Mouse (Mus musculus) midbrain, embryonic 14.5 days (tissue): ENCODE data around the gene Eri2. TPM values are rescaled to one million over a fixed set of nuclear protein-coding genes. Genes with fewer than 3 reads are reported as not detected.
A peak's percentile ranks its signal among the peaks of the same experiment; 100 is the strongest.

Experiments used
- ATAC-seq: fragments of 200-750 bp; cut with Nextera tagmentation; 2 replicates; pipeline ENCODE4 v1.8.0; 2017; ENCODE audit warnings: moderate number of reproducible peaks, moderate library complexity; ENCODE audit not compliant: low FRiP score, low TSS enrichment
- DNase-seq: peaks from one replicate; pipeline ENCODE4 v3.0.0-alpha.2; 2015
- H3K27ac ChIP-seq: fragments of 300-500 bp; sonication (generic); replicated peaks from 2 replicates; pipeline ENCODE4 v1.5.1; 2014; ENCODE audit warnings: mild to moderate bottlenecking, low read depth, low read length, moderate library complexity
- H3K27me3 ChIP-seq: fragments of 300-500 bp; sonication (generic); 2 replicates; pipeline ENCODE4 v1.6.1; 2014; ENCODE audit warnings: low read length, control low read depth, mixed read lengths; ENCODE audit not compliant: control insufficient read depth, insufficient read depth
- H3K36me3 ChIP-seq: fragments of 300-500 bp; sonication (generic); 2 replicates; pipeline ENCODE4 v1.6.1; 2014; ENCODE audit warnings: low read length, control low read depth; ENCODE audit not compliant: control insufficient read depth, insufficient read depth
- H3K4me1 ChIP-seq: fragments of 300-500 bp; sonication (generic); 2 replicates; pipeline ENCODE4 v1.6.1; 2014; ENCODE audit warnings: mild to moderate bottlenecking, antibody characterized with exemption, low read length, control low read depth; ENCODE audit not compliant: control insufficient read depth, insufficient read depth
- H3K4me2 ChIP-seq: fragments of 300-500 bp; sonication (generic); 2 replicates; pipeline ENCODE4 v1.6.1; 2014; ENCODE audit warnings: mild to moderate bottlenecking, low read length, moderate library complexity
- H3K4me3 ChIP-seq: fragments of 300-500 bp; sonication (generic); replicated peaks from 2 replicates; pipeline ENCODE4 v1.5.1; 2014; ENCODE audit warnings: low read depth, low read length
- H3K9ac ChIP-seq: fragments of 300-500 bp; sonication (generic); replicated peaks from 2 replicates; pipeline ENCODE4 v1.6.1; 2014; ENCODE audit warnings: mild to moderate bottlenecking, low read length, moderate library complexity
- H3K9me3 ChIP-seq: fragments of 300-500 bp; sonication (generic); 2 replicates; pipeline ENCODE4 v1.6.1; 2016; ENCODE audit warnings: low read length, control low read depth, mixed read lengths; ENCODE audit not compliant: control insufficient read depth
- WGBS: fragments of 180-500 bp; shearing (Covaris S2); extraction: QIAGEN DNeasy Blood & Tissue Kit; methylation state at CpG from one replicate; pipeline ENCODE4 v1.1.7; 2014; 5-methylcytosine and 5-hydroxymethylcytosine counted together
- polyA plus RNA-seq: library from polyadenylated mRNA; unstranded; fragments of >200 nt; fragmentation: Nextera tagmentation; extraction: Ambion mirVana; gene quantifications from 2 replicates; pipeline ENCODE4 v1.2.1, GENCODE M21; 2014

Eri2 gene
- polyA plus RNA-seq, 1 experiment from 2014 or later, result 25.5 TPM

DNA sequence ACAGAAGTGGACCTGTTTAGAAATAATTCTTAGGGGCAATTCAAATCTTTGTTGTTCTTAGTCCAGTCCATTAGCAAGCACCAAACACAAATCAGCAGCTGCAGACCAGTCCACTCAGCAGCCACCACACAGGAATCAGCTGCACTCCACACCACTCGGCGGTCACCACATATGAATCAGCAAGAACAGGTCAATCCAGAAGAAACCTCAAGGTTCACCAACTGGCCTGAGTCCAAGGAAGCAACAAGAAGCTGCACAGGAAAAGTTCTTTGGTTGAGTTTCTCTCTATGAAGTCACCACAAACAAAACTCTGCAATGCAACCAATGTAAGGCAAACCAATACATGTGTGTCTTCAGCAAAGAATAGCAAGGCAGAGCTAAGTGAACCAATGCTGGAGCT lies 66.2 kb downstream of the Eri2 start:
- no peaks in the 10 kb centered on the region for H3K9me3 ChIP-seq
- DNase-seq (no peak), ATAC-seq (no peak)
- no peak overlapping the region for H3K9ac ChIP-seq
- no peak overlapping the region for H3K27ac ChIP-seq
- H3K4me3 ChIP-seq, result no peak overlapping the region
- no peaks in the 10 kb centered on the region for H3K36me3 ChIP-seq
- H3K27me3 ChIP-seq, result no peaks in the 10 kb centered on the region
- H3K4me2 ChIP-seq, result no peak overlapping the region
- WGBS, result 99% methylated on average over 2 of the region's 2 CpGs
- H3K4me1 ChIP-seq, result no peaks in the 10 kb centered on the region

DNA sequence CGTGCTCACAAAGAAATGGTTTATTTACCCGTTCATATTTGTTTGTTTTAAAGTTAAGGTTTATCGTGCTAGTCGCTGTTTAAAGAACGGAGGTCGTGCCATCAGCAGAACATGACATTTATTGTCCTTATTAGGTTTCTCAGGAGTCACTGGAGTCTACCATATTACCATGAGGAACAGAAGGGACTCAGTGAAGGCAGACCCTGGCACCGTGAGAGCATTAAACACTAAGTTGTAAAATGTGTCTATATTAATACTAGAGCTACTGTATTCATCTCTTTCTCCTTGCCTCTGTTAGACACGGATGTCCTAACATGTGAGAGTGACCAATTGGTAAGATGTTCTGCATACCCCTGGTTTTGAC lies 72.9 kb downstream of the Eri2 start:
- peak; percentile 57 for ATAC-seq
- H3K4me2 ChIP-seq, result peak overlapping the region; percentile 75
- H3K9me3 ChIP-seq, result no peaks in the 10 kb centered on the region
- 13% methylated on average over 8 of the region's 8 CpGs for WGBS
- peak overlapping the region; percentile 72 for H3K27ac ChIP-seq
- peaks cover 30% of the 10 kb centered on the region for H3K36me3 ChIP-seq
- DNase-seq, result no peak
- H3K9ac ChIP-seq, result peak overlapping the region; percentile 81
- H3K27me3 ChIP-seq, result no peaks in the 10 kb centered on the region
- peaks cover 5% of the 10 kb centered on the region for H3K4me1 ChIP-seq
- peak overlapping the region; percentile 95 for H3K4me3 ChIP-seq

DNA sequence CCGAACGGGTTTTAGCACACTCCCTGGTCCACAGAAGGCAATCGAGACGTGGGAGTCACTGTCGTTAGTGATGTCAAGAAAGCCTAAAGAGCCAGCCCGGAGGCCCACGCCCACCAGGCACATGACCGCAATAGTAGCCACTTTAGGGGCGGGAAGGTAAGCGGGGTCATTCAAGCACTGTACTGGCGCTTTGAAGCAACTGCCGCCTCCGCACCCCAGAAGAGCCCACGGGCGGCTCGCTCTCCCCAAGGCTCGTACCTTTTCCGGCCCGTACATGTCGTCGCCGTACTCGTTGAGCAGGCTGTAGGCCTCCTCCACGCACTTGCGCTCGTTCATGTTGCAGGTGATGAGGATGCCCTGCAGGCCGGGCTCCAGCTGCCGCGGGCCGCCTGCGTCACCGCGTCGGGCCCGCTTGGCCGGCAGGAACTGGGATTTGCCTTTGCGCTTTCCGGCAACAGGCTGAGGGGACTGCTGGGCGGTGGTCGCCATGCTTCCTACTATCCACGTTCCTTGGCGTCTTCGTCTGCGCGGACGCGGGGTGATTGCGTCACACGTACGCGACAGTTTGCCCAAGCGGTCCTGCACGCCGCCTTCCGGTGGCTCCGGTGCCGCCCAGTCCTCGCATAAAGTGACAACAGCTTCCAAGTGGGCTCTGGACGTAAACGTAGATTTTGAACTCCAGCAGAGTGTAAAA lies 73.5 kb downstream of the Eri2 start, which contains the start of gene Thumpd1:
Thumpd1 (minus strand) TSS at position 546 of the 694 bp plus-strand sequence.
- WGBS, result under 1% methylated on average over 60 of the region's 60 CpGs

More for the DNA sequence above, 73.5 kb downstream of the Eri2 start, which contains the start of gene Thumpd1:
- ATAC-seq (peak; percentile 95), DNase-seq (peak; percentile 98)
- no peaks in the 10 kb centered on the region for H3K27me3 ChIP-seq
- peak within 1 kb of the TSS; percentile 95 for H3K4me3 ChIP-seq
- H3K36me3 ChIP-seq, result peaks cover 36% of the 10 kb centered on the region
- H3K9me3 ChIP-seq, result no peaks in the 10 kb centered on the region
- peak within 1 kb of the TSS; percentile 72 for H3K27ac ChIP-seq
- peak within 1 kb of the TSS; percentile 75 for H3K4me2 ChIP-seq
- H3K9ac ChIP-seq, result peak within 1 kb of the TSS; percentile 81
- H3K4me1 ChIP-seq, result peaks cover 5% of the 10 kb centered on the region

Other genes starting within 250 kb of the Eri2 start
- gene Acsm2, start 239.7 kb downstream of the Eri2 start, polyA plus RNA-seq, result not detected in 2 replicates
- not detected in 2 replicates for gene Acsm1, start 187.0 kb downstream of the Eri2 start, polyA plus RNA-seq
- gene Acsm4, start 104.0 kb downstream of the Eri2 start, polyA plus RNA-seq, result not detected in 2 replicates
- gene Thumpd1, start 73.3 kb downstream of the Eri2 start, polyA plus RNA-seq, result 71.3 and 94.4 TPM in 2 replicates
- gene Acsm3, start 33.1 kb downstream of the Eri2 start, polyA plus RNA-seq, result 0.34 TPM in 1 of 2 replicates, not detected in the other
- gene Rexo5, start 52 bp downstream of the Eri2 start, polyA plus RNA-seq, result 9.4 and 11.6 TPM in 2 replicates
- 22.8 and 23.7 TPM in 2 replicates for gene Lyrm1, start 101.8 kb upstream of the Eri2 start, polyA plus RNA-seq
- gene Dcun1d3, start 102.2 kb upstream of the Eri2 start, polyA plus RNA-seq, result 12.2 and 15.1 TPM in 2 replicates